Mouse (Mus musculus): ENCODE measurements around the gene Gm47995. TPM values are rescaled to one million over a fixed set of nuclear protein-coding genes. Genes with fewer than 3 reads are reported as not detected.

Gm47995 gene
- 0.25 and 0.31 TPM in 2 replicates for polyA plus RNA-seq (2015; fragmentation: Nextera tagmentation; extraction: Ambion mirVana)

DNA sequence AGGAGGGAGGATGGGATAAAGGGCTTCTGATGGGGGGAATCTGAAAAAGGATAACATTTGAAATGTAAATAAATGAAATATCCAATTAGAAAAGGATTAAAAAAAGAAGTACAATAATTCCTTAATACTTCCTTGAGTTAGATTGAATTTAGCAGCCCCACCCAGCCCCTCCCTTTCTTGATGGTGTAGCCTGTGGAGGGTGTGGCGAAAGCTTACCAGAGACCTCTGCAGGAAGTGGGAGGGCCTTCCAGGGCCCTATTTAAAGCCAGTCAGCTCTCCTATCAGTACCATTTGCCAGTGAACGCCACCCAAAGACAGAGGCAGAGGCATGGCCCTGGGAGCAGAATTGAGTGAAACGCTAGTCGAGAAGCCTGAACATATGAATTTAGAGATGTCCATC, at the start of gene Gm47995:
Gm47995 (plus strand) TSS at position 329 of the 400 bp plus-strand sequence.

DNA sequence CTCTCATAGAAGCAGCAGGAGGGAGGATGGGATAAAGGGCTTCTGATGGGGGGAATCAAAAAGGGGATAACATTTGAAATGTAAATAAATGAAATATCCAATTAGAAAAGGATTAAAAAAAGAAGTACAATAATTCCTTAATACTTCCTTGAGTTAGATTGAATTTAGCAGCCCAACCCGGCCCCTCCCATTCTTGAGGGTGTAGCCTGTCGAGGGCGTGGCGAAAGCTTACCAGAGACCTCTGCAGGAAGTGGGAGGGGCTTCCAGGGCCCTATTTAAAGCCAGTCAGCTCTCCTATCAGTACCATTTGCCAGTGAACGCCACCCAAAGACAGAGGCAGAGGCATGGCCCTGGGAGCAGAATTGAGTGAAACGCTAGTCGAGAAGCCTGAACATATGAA, 16.0 kb upstream of the Gm47995 start, which contains the start of gene Gm47985:
Gm47985 (plus strand) TSS at position 272 of the 400 bp plus-strand sequence.

DNA sequence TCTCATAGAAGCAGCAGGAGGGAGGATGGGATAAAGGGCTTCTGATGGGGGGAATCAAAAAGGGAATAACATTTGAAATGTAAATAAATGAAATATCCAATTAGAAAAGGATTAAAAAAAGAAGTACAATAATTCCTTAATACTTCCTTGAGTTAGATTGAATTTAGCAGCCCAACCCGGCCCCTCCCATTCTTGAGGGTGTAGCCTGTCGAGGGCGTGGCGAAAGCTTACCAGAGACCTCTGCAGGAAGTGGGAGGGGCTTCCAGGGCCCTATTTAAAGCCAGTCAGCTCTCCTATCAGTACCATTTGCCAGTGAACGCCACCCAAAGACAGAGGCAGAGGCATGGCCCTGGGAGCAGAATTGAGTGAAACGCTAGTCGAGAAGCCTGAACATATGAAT, 6.2 kb upstream of the Gm47995 start, which contains the start of gene Gm8947:
Gm8947 (plus strand) TSS at position 302 of the 400 bp plus-strand sequence.

DNA sequence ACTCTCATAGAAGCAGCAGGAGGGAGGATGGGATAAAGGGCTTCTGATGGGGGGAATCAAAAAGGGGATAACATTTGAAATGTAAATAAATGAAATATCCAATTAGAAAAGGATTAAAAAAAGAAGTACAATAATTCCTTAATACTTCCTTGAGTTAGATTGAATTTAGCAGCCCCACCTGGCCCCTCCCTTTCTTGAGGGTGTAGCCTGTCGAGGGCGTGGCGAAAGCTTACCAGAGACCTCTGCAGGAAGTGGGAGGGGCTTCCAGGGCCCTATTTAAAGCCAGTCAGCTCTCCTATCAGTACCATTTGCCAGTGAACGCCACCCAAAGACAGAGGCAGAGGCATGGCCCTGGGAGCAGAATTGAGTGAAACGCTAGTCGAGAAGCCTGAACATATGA, 5.6 kb downstream of the Gm47995 start, which contains the start of gene 3110040M04Rik:
3110040M04Rik (plus strand) TSS at position 304 of the 400 bp plus-strand sequence.

DNA sequence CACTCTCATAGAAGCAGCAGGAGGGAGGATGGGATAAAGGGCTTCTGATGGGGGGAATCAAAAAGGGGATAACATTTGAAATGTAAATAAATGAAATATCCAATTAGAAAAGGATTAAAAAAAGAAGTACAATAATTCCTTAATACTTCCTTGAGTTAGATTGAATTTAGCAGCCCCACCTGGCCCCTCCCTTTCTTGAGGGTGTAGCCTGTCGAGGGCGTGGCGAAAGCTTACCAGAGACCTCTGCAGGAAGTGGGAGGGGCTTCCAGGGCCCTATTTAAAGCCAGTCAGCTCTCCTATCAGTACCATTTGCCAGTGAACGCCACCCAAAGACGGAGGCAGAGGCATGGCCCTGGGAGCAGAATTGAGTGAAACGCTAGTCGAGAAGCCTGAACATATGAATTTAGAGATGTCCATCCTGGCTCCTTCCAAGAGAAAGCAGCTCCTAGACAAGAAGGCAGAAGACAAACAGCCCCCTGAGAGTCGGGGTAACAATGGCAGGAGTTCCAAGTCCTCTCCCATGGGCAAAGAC, 11.6 kb downstream of the Gm47995 start, which contains the start of gene Gm47996:
Gm47996 (plus strand) TSS at position 308 of the 532 bp plus-strand sequence.

Other genes starting within 250 kb of the Gm47995 start
- 2.5 and 2.7 TPM in 2 replicates for gene Hmcn1, start 205.0 kb upstream of the Gm47995 start, polyA plus RNA-seq (2015; fragmentation: Nextera tagmentation; extraction: Ambion mirVana)
- gene Gm47985, start 15.9 kb upstream of the Gm47995 start, polyA plus RNA-seq (2015; fragmentation: Nextera tagmentation; extraction: Ambion mirVana): not detected in 2 replicates
- 0.10 TPM in 1 of 2 replicates, not detected in the other for gene Gm8947, start 6.1 kb upstream of the Gm47995 start, polyA plus RNA-seq (2015; fragmentation: Nextera tagmentation; extraction: Ambion mirVana)
- not detected in 2 replicates for gene 3110040M04Rik, start 5.7 kb downstream of the Gm47995 start, polyA plus RNA-seq (2015; fragmentation: Nextera tagmentation; extraction: Ambion mirVana)
- gene Gm47996, start 11.7 kb downstream of the Gm47995 start, polyA plus RNA-seq (2015; fragmentation: Nextera tagmentation; extraction: Ambion mirVana): 0.28 TPM in 1 of 2 replicates, not detected in the other
- gene Ivns1abp, start 146.0 kb downstream of the Gm47995 start, polyA plus RNA-seq (2015; fragmentation: Nextera tagmentation; extraction: Ambion mirVana): 111 and 115 TPM in 2 replicates
- gene Swt1, start 230.0 kb downstream of the Gm47995 start, polyA plus RNA-seq (2015; fragmentation: Nextera tagmentation; extraction: Ambion mirVana): 12.1 and 15.9 TPM in 2 replicates
- 28.1 and 28.4 TPM in 2 replicates for gene Trmt1l, start 230.1 kb downstream of the Gm47995 start, polyA plus RNA-seq (2015; fragmentation: Nextera tagmentation; extraction: Ambion mirVana)

Measured in neural tube, postnatal 0 days (tissue).